Mouse (Mus musculus) kidney, embryonic 14.5 days (tissue): Measurements from ENCODE around the gene Rassf3. TPM values are rescaled to one million over a fixed set of nuclear protein-coding genes. Genes with fewer than 3 reads are reported as not detected.

Experiments used
- ATAC-seq: fragments of 200-750 bp; cut with Nextera tagmentation; 2 replicates; pipeline ENCODE4 v1.8.0; 2017; ENCODE audit warnings: moderate number of reproducible peaks, mild to moderate bottlenecking, moderate TSS enrichment, moderate library complexity; ENCODE audit not compliant: low FRiP score, low TSS enrichment
- H3K27ac ChIP-seq: fragments of 300-500 bp; sonication (generic); 2 replicates; pipeline ENCODE4 v1.5.1; 2014; ENCODE audit warnings: low read depth, mild to moderate bottlenecking, low read length, moderate library complexity, mixed read lengths
- H3K27me3 ChIP-seq: fragments of 300-500 bp; sonication (generic); 2 replicates; pipeline ENCODE4 v1.6.1; 2014; ENCODE audit warnings: mild to moderate bottlenecking, low read length; ENCODE audit not compliant: control insufficient read depth, insufficient read depth
- H3K36me3 ChIP-seq: fragments of 300-500 bp; sonication (generic); 2 replicates; pipeline ENCODE4 v1.6.1; 2014; ENCODE audit warnings: low read length, mixed read lengths; ENCODE audit not compliant: control insufficient read depth, insufficient read depth
- H3K4me1 ChIP-seq: fragments of 300-500 bp; sonication (generic); 2 replicates; pipeline ENCODE4 v1.6.1; 2014; ENCODE audit warnings: low read length, mixed read lengths; ENCODE audit not compliant: control insufficient read depth, insufficient read depth
- H3K4me2 ChIP-seq: fragments of 300-500 bp; sonication (generic); replicated peaks from 2 replicates; pipeline ENCODE4 v1.6.1; 2014; ENCODE audit warnings: low read depth, mild to moderate bottlenecking, low read length
- H3K4me3 ChIP-seq: fragments of 300-500 bp; sonication (generic); 2 replicates; pipeline ENCODE4 v1.5.1; 2014; ENCODE audit warnings: mild to moderate bottlenecking, low read length
- H3K9ac ChIP-seq: fragments of 300-500 bp; sonication (generic); 2 replicates; pipeline ENCODE4 v1.6.1; 2014; ENCODE audit warnings: low read depth, mild to moderate bottlenecking, low read length, moderate library complexity
- H3K9me3 ChIP-seq: fragments of 300-500 bp; sonication (generic); 2 replicates; pipeline ENCODE4 v1.6.1; 2016; ENCODE audit warnings: low read length; ENCODE audit not compliant: control insufficient read depth
- WGBS: fragments of 180-500 bp; shearing (Covaris S2); extraction: QIAGEN DNeasy Blood & Tissue Kit; methylation state at CpG from one replicate; pipeline ENCODE4 v1.1.7; 2014; 5-methylcytosine and 5-hydroxymethylcytosine counted together
- polyA plus RNA-seq: library from polyadenylated mRNA; unstranded; fragments of >200 nt; fragmentation: Nextera tagmentation; extraction: Ambion mirVana; gene quantifications from 2 replicates; pipeline ENCODE4 v1.2.1, GENCODE M21; 2014

The Rassf3 gene
- polyA plus RNA-seq, 1 experiment from 2014 or later = 13.5 TPM

- Histone ChIP-seq H3K27ac (no peak overlapping the region), H3K4me3 (no peak overlapping the region), H3K27me3 (no peaks in the 10 kb centered on the region), H3K9ac (no peak overlapping the region), H3K4me1 (peaks cover 27% of the 10 kb centered on the region), H3K36me3 (no peaks in the 10 kb centered on the region), H3K4me2 (no peak overlapping the region), H3K9me3 (no peaks in the 10 kb centered on the region)
- 81% methylated on average over 19 of the region's 19 CpGs for WGBS
- ATAC-seq = no peak
Observed at GRCm38 (mm10) chr10:121459124-121459853, 16.9 kb downstream of the Rassf3 start.

GRCm38 (mm10) chr10:121458408-121458807, 17.7 kb downstream of the Rassf3 start:
- 88% methylated on average over 9 of the region's 9 CpGs for WGBS
- Histone ChIP-seq H3K27me3 (no peaks in the 10 kb centered on the region), H3K4me3 (no peak overlapping the region), H3K36me3 (no peaks in the 10 kb centered on the region), H3K4me2 (no peak overlapping the region), H3K9me3 (no peaks in the 10 kb centered on the region), H3K9ac (no peak overlapping the region), H3K4me1 (peaks cover 29% of the 10 kb centered on the region), H3K27ac (no peak overlapping the region)
- ATAC-seq = no peak

- ATAC-seq = no peak
- no peaks in the 10 kb centered on the region for H3K9me3 ChIP-seq
- peaks cover 27% of the 10 kb centered on the region for H3K4me1 ChIP-seq
- no peak overlapping the region for H3K27ac ChIP-seq
- no peak overlapping the region for H3K4me3 ChIP-seq
- no peak overlapping the region for H3K4me2 ChIP-seq
- H3K9ac ChIP-seq = no peak overlapping the region
- no peaks in the 10 kb centered on the region for H3K27me3 ChIP-seq
- no peaks in the 10 kb centered on the region for H3K36me3 ChIP-seq
- 58% methylated on average over 3 of the region's 3 CpGs for WGBS
Observed at GRCm38 (mm10) chr10:121457381-121457780, 18.8 kb downstream of the Rassf3 start.

GRCm38 (mm10) chr10:121455517-121455916, 20.6 kb downstream of the Rassf3 start:
- H3K27ac ChIP-seq = no peak overlapping the region
- H3K27me3 ChIP-seq = no peaks in the 10 kb centered on the region
- H3K36me3 ChIP-seq = no peaks in the 10 kb centered on the region
- no peak overlapping the region for H3K4me2 ChIP-seq
- ATAC-seq = no peak
- WGBS = 90% methylated on average over 3 of the region's 3 CpGs
- H3K4me3 ChIP-seq = no peak overlapping the region
- H3K4me1 ChIP-seq = 0 out of 2 replicates have a peak, but pooled peaks cover 14% of the 10 kb centered on the region
- H3K9ac ChIP-seq = no peak overlapping the region
- no peaks in the 10 kb centered on the region for H3K9me3 ChIP-seq

- no peak overlapping the region for H3K4me3 ChIP-seq
- H3K4me2 ChIP-seq = no peak overlapping the region
- no peaks in the 10 kb centered on the region for H3K27me3 ChIP-seq
- 46% methylated on average over 6 of the region's 6 CpGs for WGBS
- H3K9me3 ChIP-seq = no peaks in the 10 kb centered on the region
- H3K36me3 ChIP-seq = no peaks in the 10 kb centered on the region
- no peak overlapping the region for H3K9ac ChIP-seq
- ATAC-seq = peak; percentile 44
- H3K27ac ChIP-seq = no peak overlapping the region
- H3K4me1 ChIP-seq = 0 out of 2 replicates have a peak, but pooled peaks cover 14% of the 10 kb centered on the region
Observed at GRCm38 (mm10) chr10:121454708-121455475, 21.3 kb downstream of the Rassf3 start.

- Histone ChIP-seq H3K4me1 (0 out of 2 replicates have a peak, but pooled peaks cover 10% of the 10 kb centered on the region), H3K9ac (no peak overlapping the region), H3K27ac (no peak overlapping the region), H3K9me3 (no peaks in the 10 kb centered on the region), H3K36me3 (no peaks in the 10 kb centered on the region), H3K27me3 (no peaks in the 10 kb centered on the region), H3K4me2 (no peak overlapping the region), H3K4me3 (no peak overlapping the region)
- no peak for ATAC-seq
- 71% methylated on average over 8 of the region's 8 CpGs for WGBS
Observed at GRCm38 (mm10) chr10:121454033-121454432, 22.1 kb downstream of the Rassf3 start.

- no peak overlapping the region for H3K4me2 ChIP-seq
- no peak overlapping the region for H3K4me3 ChIP-seq
- no peaks in the 10 kb centered on the region for H3K27me3 ChIP-seq
- H3K4me1 ChIP-seq = 0 out of 2 replicates have a peak, but pooled peaks cover 6% of the 10 kb centered on the region
- 92% methylated on average over 8 of the region's 8 CpGs for WGBS
- no peaks in the 10 kb centered on the region for H3K9me3 ChIP-seq
- no peaks in the 10 kb centered on the region for H3K36me3 ChIP-seq
- no peak overlapping the region for H3K27ac ChIP-seq
- H3K9ac ChIP-seq = no peak overlapping the region
- no peak for ATAC-seq
Observed at GRCm38 (mm10) chr10:121445808-121446207, 30.3 kb downstream of the Rassf3 start.

GRCm38 (mm10) chr10:121444198-121444597, 31.9 kb downstream of the Rassf3 start:
- Histone ChIP-seq H3K9ac (no peak overlapping the region), H3K4me1 (peaks cover 15% of the 10 kb centered on the region; the same call in 1 of the 2 replicates), H3K9me3 (no peaks in the 10 kb centered on the region), H3K27ac (no peak overlapping the region), H3K4me2 (no peak overlapping the region), H3K4me3 (no peak overlapping the region), H3K27me3 (no peaks in the 10 kb centered on the region), H3K36me3 (no peaks in the 10 kb centered on the region)
- 89% methylated on average over 7 of the region's 7 CpGs for WGBS
- no peak for ATAC-seq

GRCm38 (mm10) chr10:121443791-121444190, 32.4 kb downstream of the Rassf3 start:
- ATAC-seq = no peak
- Histone ChIP-seq H3K9me3 (no peaks in the 10 kb centered on the region), H3K9ac (no peak overlapping the region), H3K36me3 (no peaks in the 10 kb centered on the region), H3K27ac (no peak overlapping the region), H3K4me2 (no peak overlapping the region), H3K27me3 (no peaks in the 10 kb centered on the region), H3K4me3 (no peak overlapping the region), H3K4me1 (peaks cover 15% of the 10 kb centered on the region; the same call in 1 of the 2 replicates)
- WGBS = 85% methylated on average over 9 of the region's 9 CpGs
